Mouse (Mus musculus) neural tube, embryonic 15.5 days (tissue): ENCODE results near the gene Hist1h1a. TPM values are rescaled to one million over a fixed set of nuclear protein-coding genes. Genes with fewer than 3 reads are reported as not detected.

Experiments used
- ATAC-seq: fragments of 200-750 bp; cut with Nextera tagmentation; 2 replicates; pipeline ENCODE4 v1.8.0; 2017; ENCODE audit warnings: mild to moderate bottlenecking, moderate TSS enrichment, moderate library complexity; ENCODE audit not compliant: low FRiP score
- H3K27ac ChIP-seq: fragments of 300-500 bp; sonication (generic); replicated peaks from 2 replicates; pipeline ENCODE4 v1.5.1; 2015; ENCODE audit warnings: mild to moderate bottlenecking, inconsistent platforms
- H3K27me3 ChIP-seq: fragments of 300-500 bp; sonication (generic); replicated peaks from 2 replicates; pipeline ENCODE4 v1.6.1; 2015; ENCODE audit warnings: inconsistent platforms
- H3K36me3 ChIP-seq: fragments of 300-500 bp; sonication (generic); 2 replicates; pipeline ENCODE4 v1.6.1; 2015; ENCODE audit warnings: inconsistent platforms
- H3K4me1 ChIP-seq: fragments of 300-500 bp; sonication (generic); 2 replicates; pipeline ENCODE4 v1.6.1; 2015; ENCODE audit warnings: inconsistent platforms
- H3K4me2 ChIP-seq: fragments of 300-500 bp; sonication (generic); 2 replicates; pipeline ENCODE4 v1.6.1; 2015; ENCODE audit warnings: inconsistent platforms, mild to moderate bottlenecking, moderate library complexity
- H3K4me3 ChIP-seq: fragments of 300-500 bp; sonication (generic); replicated peaks from 2 replicates; pipeline ENCODE4 v1.5.1; 2015; ENCODE audit warnings: mild to moderate bottlenecking, inconsistent platforms
- H3K9ac ChIP-seq: fragments of 300-500 bp; sonication (generic); replicated peaks from 2 replicates; pipeline ENCODE4 v1.6.1; 2015; ENCODE audit warnings: mild to moderate bottlenecking, inconsistent platforms
- H3K9me3 ChIP-seq: fragments of 300-500 bp; sonication (generic); replicated peaks from 2 replicates; pipeline ENCODE4 v1.6.1; 2016; ENCODE audit warnings: inconsistent platforms
- WGBS: fragments of 180-500 bp; shearing (Covaris S2); methylation state at CpG from one replicate; pipeline ENCODE4 v1.1.7; 2015; ENCODE audit warnings: mixed read lengths; 5-methylcytosine and 5-hydroxymethylcytosine counted together
- polyA plus RNA-seq: library from polyadenylated mRNA; unstranded; fragments of >200 nt; fragmentation: Nextera tagmentation; extraction: Ambion mirVana; gene quantifications from 2 replicates; pipeline ENCODE4 v1.2.1, GENCODE M21; 2015

Hist1h1a gene
- polyA plus RNA-seq, 1 experiment from 2014 or later: 0.44 TPM

DNA sequence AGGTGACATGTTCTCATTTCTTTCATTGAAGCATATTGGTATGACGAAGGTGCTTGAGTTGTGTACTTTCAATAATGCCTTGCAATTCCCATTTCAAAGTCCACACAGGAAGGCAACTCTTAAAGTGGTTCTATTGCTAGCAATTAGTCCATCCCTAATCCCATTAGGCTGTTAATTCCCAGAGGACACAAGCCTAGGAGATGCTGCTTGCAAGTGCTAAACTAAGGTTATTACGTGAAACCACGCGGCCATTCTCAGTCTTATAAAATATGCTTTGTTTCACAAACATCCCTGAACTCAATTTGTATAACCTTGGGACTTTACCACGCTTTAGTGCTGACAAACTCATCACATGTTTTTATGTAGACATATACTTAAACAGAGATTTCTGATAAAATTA lies 26.4 kb upstream of the Hist1h1a start:
- no peak overlapping the region for H3K4me2 ChIP-seq
- H3K27ac ChIP-seq: no peak overlapping the region
- ATAC-seq: no peak
- H3K36me3 ChIP-seq: no peaks in the 10 kb centered on the region
- H3K4me3 ChIP-seq: no peak overlapping the region
- H3K4me1 ChIP-seq: peaks cover 19% of the 10 kb centered on the region
- H3K9me3 ChIP-seq: no peaks in the 10 kb centered on the region
- H3K9ac ChIP-seq: no peak overlapping the region
- no peaks in the 10 kb centered on the region for H3K27me3 ChIP-seq
- 72% methylated on average over 5 of the region's 5 CpGs for WGBS

DNA sequence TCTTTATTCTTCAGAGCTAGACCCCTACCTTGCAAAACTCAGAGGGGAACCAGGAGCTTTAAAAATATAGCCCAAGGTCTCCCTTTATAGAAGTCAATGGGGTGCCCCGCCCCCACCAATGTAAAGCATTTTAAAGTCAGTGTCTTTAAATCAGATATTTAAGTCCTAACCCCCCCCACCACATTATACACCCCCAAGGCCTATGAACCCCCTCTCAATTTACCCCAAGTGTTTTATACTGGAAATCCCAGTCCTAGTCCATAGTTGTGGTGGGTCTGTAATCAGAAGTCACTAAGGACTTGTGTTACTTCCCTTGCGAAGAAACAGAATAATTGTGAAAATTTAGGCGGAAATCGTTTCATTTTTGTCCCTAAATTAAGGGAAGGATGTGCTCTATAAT lies 25.4 kb upstream of the Hist1h1a start:
- WGBS: 21% methylated on average over 4 of the region's 4 CpGs
- Histone ChIP-seq H3K27me3 (no peaks in the 10 kb centered on the region), H3K9me3 (no peaks in the 10 kb centered on the region), H3K9ac (peak overlapping the region; percentile 56; the same call in 1 of the 2 replicates), H3K27ac (peak overlapping the region; percentile 85; the same call in 1 of the 2 replicates), H3K36me3 (no peaks in the 10 kb centered on the region), H3K4me1 (peaks cover 19% of the 10 kb centered on the region), H3K4me2 (peak overlapping the region; percentile 100), H3K4me3 (peak overlapping the region; percentile 63)
- ATAC-seq: no peak

DNA sequence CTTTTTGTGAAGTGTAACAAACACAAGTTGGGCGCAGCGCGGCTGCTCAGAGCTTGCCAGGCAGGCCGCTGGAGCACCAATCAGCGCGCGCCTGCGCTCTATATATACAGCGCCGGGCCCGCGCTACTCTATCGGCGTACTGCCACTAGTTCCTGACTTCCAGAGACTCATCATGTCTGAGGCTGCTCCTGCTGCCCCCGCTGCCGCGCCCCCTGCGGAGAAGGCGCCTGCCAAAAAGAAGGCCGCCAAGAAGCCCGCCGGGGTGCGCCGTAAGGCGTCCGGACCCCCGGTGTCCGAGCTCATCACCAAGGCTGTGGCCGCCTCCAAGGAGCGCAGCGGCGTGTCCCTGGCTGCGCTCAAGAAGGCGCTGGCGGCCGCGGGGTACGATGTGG lies 24.8 kb upstream of the Hist1h1a start, which contains the start of gene Hist1h1c:
Gene Hist1h1c (plus strand): TSS at position 132 of the 392 bp plus-strand sequence.
- peak within 1 kb of the TSS; percentile 85 for H3K27ac ChIP-seq
- H3K27me3 ChIP-seq: no peaks in the 10 kb centered on the region
- H3K4me3 ChIP-seq: peak within 1 kb of the TSS; percentile 63
- H3K4me1 ChIP-seq: peaks cover 19% of the 10 kb centered on the region
- peak within 1 kb of the TSS; percentile 100 for H3K4me2 ChIP-seq
- under 1% methylated on average over 38 of the region's 38 CpGs for WGBS
- no peaks in the 10 kb centered on the region for H3K36me3 ChIP-seq
- H3K9me3 ChIP-seq: no peaks in the 10 kb centered on the region
- peak; percentile 93 for ATAC-seq
- peak within 1 kb of the TSS; percentile 56 for H3K9ac ChIP-seq

DNA sequence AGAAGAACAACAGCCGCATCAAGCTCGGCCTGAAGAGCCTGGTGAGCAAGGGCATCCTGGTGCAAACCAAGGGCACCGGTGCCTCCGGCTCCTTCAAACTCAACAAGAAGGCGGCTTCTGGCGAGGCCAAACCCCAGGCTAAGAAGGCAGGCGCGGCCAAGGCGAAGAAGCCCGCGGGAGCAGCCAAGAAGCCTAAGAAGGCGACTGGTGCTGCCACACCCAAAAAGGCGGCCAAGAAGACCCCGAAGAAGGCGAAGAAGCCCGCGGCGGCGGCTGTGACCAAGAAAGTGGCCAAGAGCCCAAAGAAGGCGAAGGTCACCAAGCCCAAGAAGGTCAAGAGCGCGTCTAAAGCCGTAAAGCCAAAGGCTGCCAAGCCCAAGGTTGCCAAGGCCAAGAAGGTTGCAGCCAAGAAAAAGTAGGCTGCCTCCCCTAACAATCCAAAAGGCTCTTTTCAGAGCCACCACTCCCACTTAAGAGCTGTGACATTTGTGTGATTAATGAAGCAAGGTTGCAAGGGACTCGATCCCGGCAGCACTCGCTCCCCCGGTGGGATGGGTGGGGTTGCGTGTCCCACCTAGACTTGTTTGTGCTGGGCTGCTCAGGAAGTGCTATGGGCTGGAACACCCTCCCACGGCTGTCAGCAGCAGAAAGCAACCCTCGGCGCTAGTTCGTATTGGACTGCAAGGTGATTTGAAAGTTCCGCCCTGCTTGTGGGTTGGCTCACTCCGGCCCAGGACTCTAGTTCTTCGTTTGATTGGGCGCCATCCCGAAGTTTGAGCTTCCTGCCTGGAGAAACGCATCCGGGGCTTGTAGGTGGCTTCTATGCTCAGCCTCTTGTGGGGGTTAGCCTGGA lies 24.2 kb upstream of the Hist1h1a start:
- no peaks in the 10 kb centered on the region for H3K9me3 ChIP-seq
- no peaks in the 10 kb centered on the region for H3K27me3 ChIP-seq
- H3K4me3 ChIP-seq: peak overlapping the region; percentile 63
- peak overlapping the region; percentile 56 for H3K9ac ChIP-seq
- no peaks in the 10 kb centered on the region for H3K36me3 ChIP-seq
- peak overlapping the region; percentile 100 for H3K4me2 ChIP-seq
- peak; percentile 92 for ATAC-seq
- under 1% methylated on average over 39 of the region's 39 CpGs for WGBS
- H3K27ac ChIP-seq: peak overlapping the region; percentile 85
- H3K4me1 ChIP-seq: peaks cover 19% of the 10 kb centered on the region

DNA sequence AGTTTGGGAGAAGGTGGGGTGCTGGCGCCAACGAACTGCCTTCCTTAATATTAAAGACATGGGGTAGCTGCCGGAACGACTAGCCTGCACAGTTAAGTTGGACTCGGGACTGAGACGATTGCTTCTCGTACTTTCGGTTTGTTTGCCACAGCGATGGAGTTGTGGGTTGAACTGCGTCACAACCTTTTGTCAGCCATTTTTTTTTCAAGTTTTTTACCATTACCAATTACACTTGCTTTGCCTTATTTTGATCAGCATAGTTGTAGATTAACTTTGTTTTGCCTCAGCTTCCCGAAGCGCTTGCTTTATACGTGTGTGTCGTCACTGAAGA lies 23.6 kb upstream of the Hist1h1a start:
- ATAC-seq: no peak; the same call in 1 of the 2 replicates
- Histone ChIP-seq H3K27me3 (no peaks in the 10 kb centered on the region), H3K36me3 (no peaks in the 10 kb centered on the region), H3K9me3 (no peaks in the 10 kb centered on the region), H3K27ac (peak overlapping the region; percentile 85), H3K4me3 (peak overlapping the region; percentile 63), H3K9ac (peak overlapping the region; percentile 56), H3K4me2 (peak overlapping the region; percentile 100), H3K4me1 (peaks cover 19% of the 10 kb centered on the region)
- under 1% methylated on average over 14 of the region's 14 CpGs for WGBS

DNA sequence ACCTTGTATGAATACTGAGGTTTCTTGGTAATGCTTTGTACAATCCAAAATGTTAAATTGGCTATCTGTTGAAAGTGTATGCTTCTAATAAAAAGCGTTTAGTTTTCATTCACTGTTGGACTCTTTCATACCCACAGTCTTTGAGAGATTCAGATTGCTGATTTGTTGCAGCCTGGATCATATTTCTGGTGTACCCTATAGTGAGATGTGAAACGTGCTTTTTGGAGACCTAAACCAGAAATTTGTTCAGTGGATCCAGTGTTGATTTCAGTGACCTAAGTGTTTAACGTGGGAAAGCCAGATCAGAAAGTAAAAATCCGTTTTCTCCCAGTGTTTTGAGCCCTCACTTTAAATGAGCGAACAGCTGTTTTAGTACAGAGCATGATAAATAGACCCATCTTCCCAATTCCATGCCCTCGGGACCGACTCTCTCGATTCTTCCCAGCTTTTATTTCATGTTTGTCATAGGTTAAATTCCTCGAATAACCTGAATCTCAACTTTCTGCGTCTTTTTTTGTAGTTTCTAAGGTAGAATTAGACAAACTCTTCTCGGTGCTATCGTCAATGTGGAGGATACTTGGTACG lies 23.1 kb upstream of the Hist1h1a start:
- Histone ChIP-seq H3K27me3 (no peaks in the 10 kb centered on the region), H3K4me3 (peak overlapping the region; percentile 63), H3K9me3 (no peaks in the 10 kb centered on the region), H3K36me3 (no peaks in the 10 kb centered on the region), H3K9ac (peak overlapping the region; percentile 56), H3K4me2 (peak overlapping the region; percentile 100), H3K4me1 (peaks cover 21% of the 10 kb centered on the region), H3K27ac (peak overlapping the region; percentile 85)
- ATAC-seq: no peak
- 33% methylated on average over 13 of the region's 13 CpGs for WGBS

DNA sequence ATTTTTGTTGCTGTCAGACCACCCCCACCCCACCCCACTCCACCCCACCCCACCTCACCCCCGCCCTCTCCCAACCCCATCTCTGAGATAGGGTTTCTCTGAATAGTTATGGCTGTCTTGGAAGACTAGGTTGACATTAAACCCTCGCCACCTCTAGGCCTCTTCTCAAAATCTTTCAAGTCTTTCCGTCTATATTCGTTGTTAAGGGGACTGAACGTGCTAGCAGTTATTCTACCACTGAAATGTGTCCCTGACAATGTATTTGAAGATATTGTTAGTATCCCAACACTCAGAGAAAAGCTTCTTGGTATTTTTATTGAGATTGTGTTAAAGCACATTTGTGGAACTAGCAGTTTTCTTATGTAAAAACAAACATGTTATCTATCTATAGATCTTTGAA lies 22.6 kb upstream of the Hist1h1a start:
- Histone ChIP-seq H3K4me3 (no peak overlapping the region), H3K4me2 (peak overlapping the region; percentile 100; the same call in 1 of the 2 replicates), H3K27me3 (no peaks in the 10 kb centered on the region), H3K27ac (no peak overlapping the region), H3K4me1 (peaks cover 25% of the 10 kb centered on the region), H3K36me3 (no peaks in the 10 kb centered on the region), H3K9ac (no peak overlapping the region), H3K9me3 (no peaks in the 10 kb centered on the region)
- WGBS: 65% methylated on average over 5 of the region's 5 CpGs
- no peak for ATAC-seq

DNA sequence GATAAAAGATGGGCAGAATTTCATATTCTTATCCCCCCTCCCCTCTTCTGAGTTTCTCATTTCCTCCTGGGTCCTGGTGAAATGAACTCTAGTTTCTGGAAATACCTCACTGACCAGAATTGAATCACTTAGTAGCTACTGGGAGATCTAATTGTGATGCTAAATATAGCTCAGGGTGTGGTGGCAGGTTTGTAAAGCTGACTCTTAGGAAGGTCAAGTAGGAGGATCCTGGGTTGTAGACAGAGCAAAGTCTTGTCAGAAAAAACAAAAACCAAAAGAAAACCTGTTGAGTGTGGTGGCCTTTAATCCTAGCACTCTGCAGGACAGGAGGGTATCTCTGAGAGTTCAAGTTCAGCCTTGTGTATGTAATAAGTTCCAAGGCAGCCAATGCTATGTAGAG lies 21.5 kb upstream of the Hist1h1a start:
- Histone ChIP-seq H3K4me1 (peaks cover 27% of the 10 kb centered on the region), H3K9ac (no peak overlapping the region), H3K9me3 (no peaks in the 10 kb centered on the region), H3K36me3 (no peaks in the 10 kb centered on the region), H3K27me3 (no peaks in the 10 kb centered on the region), H3K4me2 (no peak overlapping the region), H3K27ac (no peak overlapping the region), H3K4me3 (no peak overlapping the region)
- no peak for ATAC-seq

DNA sequence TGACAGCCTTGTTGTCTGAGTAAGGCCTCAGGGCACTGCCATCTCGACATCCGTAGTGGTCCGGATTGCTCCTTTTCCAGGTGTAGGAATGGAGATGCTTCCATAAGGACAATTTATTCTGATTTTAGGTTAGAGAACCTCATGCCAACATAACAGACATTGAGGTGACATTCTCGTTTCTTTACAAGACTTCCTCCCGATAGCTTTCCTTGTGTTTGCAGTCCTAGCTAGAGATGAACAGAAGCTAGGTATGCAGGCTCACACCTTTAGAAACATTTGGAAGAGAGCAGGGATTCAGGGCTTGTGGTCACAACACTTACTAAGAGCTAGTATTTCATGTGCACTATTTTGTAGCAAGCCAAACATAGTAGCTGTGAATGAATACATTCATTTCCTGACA lies 20.3 kb upstream of the Hist1h1a start:
- peaks cover 32% of the 10 kb centered on the region for H3K4me1 ChIP-seq
- H3K27ac ChIP-seq: no peak overlapping the region
- no peaks in the 10 kb centered on the region for H3K9me3 ChIP-seq
- H3K27me3 ChIP-seq: no peaks in the 10 kb centered on the region
- H3K36me3 ChIP-seq: no peaks in the 10 kb centered on the region
- WGBS: 84% methylated on average over 5 of the region's 5 CpGs
- no peak overlapping the region for H3K4me3 ChIP-seq
- H3K9ac ChIP-seq: no peak overlapping the region; the same call in 1 of the 2 replicates
- ATAC-seq: no peak
- no peak overlapping the region for H3K4me2 ChIP-seq

DNA sequence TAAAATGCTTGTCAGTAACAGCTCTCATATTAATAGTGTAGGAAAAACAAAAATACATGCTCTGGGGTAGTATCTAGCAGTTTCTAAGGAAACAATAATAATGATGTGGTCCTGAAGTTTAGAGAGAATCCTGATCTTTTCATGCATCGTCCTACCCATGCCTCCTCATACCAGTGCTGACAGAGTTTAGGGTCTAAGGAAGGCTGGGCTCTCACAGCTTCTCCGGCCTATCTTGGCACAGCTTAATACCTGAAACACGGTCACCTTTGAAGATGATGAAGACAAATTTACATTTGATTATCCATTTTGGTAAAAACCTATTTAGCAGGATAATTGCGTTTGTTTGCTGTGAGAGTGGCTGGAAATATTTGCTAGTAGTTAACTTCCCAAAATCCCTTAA lies 19.5 kb upstream of the Hist1h1a start:
- Histone ChIP-seq H3K27ac (no peak overlapping the region), H3K4me3 (no peak overlapping the region), H3K36me3 (no peaks in the 10 kb centered on the region), H3K9ac (no peak overlapping the region), H3K4me2 (no peak overlapping the region), H3K27me3 (no peaks in the 10 kb centered on the region), H3K4me1 (peaks cover 31% of the 10 kb centered on the region), H3K9me3 (no peaks in the 10 kb centered on the region)
- 52% methylated on average over 4 of the region's 4 CpGs for WGBS
- ATAC-seq: no peak

DNA sequence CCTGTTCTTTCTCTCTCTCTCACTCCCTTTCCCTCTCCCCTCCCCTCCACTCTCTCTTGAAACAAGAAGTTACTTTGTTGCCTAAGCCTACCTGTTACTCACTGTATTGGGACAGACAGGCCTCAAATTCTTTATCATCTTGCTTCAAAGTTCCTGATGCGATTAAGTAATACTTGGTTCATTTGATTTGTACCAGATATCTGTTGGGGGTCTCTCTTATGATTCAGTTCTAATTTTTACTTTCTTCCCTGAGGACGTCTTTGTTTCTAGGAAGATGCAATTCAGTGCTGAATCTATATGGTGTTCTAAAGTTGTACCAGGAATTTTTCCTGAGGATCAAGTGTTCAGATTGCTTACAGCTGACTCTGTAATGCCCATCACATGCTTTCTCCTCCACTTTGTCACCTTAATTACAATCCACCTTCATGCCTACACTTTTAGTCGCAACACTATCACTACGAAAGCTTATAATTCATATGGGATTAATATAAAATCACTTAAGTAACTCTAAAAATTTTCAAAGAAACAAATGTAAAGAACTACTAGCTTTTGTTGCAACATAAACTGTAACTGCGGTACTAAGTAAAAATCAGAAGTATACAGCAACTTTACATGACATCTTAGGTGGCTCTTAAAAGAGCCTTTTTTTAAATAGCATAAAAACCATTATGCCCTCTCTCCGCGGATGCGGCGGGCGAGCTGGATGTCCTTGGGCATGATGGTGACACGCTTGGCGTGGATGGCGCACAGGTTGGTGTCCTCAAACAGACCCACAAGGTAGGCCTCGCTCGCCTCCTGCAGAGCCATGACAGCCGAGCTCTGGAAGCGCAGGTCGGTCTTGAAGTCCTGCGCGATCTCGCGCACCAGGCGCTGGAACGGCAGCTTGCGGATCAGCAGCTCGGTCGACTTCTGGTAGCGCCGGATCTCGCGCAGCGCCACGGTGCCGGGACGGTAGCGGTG lies 18.8 kb upstream of the Hist1h1a start:
- 1% methylated on average over 23 of the region's 36 CpGs for WGBS
- Histone ChIP-seq H3K4me3 (peak overlapping the region; percentile 46), H3K4me2 (peak overlapping the region; percentile 81), H3K36me3 (no peaks in the 10 kb centered on the region), H3K27ac (no peak overlapping the region), H3K4me1 (peaks cover 23% of the 10 kb centered on the region), H3K9me3 (no peaks in the 10 kb centered on the region), H3K9ac (no peak overlapping the region), H3K27me3 (no peaks in the 10 kb centered on the region)
- ATAC-seq: no peak
